Mouse (Mus musculus): ENCODE data around the gene Cend1.
A peak's percentile ranks its signal among the peaks of the same experiment; 100 is the strongest.
"Not testable (repeated sequence)": the region's sequence is repeated elsewhere in the genome, so short reads cannot be mapped to it uniquely, and the experiment has no call there.

Cend1 gene

DNA sequence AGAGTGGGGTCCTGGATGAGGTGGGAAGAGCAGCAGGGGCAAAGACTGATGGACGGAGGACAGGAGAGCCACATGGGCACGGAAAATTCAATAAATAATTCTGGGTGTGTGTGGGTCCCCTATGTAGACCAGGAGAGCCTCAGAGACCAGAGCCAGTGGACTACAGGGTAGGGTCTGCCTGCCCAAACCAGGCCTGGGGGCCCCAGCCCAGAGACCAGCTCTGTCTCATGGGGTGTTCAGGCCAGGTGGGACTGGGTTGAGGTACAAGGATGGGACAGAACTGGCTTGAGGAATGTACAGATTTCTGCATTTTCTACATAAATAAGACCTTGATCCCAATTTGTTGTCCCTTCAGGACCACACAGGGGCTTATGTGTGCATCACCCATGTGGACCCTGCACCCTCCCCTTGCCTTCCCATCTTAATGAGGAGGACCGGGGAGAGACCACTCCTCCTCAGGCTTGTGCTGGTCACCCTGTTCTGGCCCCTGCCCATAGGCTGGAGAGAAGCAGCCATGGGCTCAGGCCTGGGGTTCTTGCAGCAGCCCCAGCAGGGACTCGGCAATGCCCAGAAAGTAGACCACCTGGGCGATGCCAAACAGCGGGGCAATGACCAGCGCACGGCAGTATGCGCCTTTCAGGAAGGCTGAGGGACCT is 1.4 kb upstream of the Cend1 start:
- DNase-seq (ENCODE audit: low read depth, low spot score) = no peak

DNA sequence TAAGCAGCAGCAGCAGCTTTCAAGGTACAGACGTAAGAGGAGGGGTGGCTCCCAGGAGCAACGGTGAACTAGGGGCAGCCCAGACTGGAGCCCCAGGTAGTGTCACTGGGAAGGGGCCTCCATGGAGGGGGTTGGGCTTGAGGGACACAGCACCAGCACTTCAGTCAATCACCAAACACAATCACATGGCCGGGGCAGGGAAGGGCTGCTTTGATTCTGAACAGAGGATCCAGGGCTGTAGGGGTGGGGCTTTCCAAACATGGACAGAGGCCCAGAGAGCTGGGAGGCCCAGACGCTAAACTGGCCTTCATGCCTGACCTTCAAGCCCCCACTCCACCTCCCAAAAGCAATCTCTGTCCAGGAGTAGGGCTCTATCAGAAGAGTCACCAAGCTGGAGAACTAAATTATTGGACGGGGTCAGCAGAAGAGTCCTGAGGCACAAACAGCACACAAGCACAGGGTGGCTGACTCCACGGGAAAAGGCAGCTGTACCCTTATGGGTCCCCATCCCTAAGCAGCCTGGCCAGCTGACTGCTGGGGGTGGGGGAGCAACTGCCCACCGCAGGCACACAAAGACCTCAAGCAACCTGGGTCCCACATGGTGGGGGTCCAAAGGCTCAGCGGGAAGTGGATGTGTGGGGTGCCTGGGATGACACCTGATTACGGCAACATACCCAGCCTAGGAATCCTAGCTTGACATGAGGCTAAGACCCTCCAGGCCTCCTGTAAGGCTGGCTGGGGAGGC is 721 bp upstream of the Cend1 start:
- no peak for DNase-seq (ENCODE audit: low read depth, low spot score)

DNA sequence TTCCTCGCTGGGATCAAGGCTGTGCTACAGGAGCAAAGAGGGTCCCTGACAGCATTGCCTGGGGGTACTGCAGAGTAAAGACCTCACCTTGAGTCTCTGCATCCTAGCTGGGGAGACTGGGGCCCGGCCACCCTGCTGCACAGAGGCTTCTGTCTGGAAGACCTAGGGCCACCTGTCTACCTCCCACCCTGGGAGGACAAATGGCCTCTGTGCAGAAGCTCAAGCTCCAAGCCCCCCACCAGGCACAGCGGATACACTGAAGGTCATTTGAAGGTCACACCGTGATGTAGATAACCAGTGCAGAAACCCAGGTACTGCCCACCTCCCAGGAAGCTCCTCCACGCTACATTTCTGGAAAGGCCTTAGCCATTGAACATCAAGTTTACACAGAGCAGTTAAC is 590 bp downstream of the Cend1 start:
- DNase-seq (ENCODE audit: low read depth, low spot score) = no peak

DNA sequence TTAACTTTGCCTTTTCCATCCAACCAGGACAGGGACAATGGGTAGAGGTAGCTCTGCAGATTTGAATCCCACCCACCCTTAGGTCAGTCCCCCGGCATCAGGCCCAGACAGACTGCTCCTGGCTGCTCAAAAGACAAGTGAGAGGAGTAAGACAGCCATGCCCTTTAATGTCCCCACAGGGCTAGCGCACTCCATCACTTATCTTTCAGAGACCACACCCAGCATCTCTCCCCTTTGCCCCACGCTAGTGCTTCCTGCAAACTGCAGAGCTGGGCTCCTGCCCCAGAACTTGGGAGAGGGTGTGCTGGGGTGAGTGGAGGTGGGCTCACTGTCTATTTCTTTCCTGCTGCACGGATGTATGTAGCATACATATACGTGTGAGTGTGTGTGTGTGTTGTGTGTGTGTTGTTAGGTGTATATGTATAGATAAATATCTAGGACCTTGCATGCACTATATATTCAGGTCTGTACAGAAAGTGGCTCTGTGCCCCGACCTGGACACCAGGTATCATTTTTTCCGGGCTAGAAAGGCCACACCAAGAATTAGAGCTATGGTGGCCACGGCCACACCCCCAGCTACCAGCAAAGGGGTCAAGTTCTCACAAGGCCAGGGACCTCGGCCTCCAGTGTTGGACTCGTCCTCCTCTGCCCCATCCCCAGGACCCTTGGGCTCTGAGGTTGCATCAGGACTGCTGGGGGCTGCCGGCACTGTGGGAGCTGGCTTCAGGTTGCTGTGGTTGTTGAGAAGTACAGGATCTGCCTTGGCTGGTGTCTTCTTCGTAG is 2.2 kb downstream of the Cend1 start:
- no peak for DNase-seq (ENCODE audit: low read depth, low spot score)

DNA sequence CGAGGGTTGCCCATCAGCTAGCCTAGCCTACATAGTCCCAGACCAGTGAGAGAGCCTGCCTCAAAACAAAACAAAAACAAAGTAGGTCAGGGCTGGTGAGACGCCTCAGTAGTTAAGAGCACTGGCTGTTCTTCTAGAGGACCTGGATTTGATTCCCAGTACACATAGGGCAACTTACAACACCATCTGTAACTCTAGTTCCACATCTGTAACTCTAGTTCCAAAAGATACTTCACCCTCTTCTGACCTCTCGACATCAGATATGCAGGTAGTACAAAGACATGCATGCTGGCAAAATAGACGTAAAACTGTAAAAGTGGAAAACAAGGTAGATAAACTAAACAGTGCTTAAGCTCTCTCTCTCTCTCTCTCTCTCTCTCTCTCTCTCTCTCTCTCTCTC is 5.5 kb downstream of the Cend1 start:
- no peak for DNase-seq (ENCODE audit: low read depth, low spot score)

DNA sequence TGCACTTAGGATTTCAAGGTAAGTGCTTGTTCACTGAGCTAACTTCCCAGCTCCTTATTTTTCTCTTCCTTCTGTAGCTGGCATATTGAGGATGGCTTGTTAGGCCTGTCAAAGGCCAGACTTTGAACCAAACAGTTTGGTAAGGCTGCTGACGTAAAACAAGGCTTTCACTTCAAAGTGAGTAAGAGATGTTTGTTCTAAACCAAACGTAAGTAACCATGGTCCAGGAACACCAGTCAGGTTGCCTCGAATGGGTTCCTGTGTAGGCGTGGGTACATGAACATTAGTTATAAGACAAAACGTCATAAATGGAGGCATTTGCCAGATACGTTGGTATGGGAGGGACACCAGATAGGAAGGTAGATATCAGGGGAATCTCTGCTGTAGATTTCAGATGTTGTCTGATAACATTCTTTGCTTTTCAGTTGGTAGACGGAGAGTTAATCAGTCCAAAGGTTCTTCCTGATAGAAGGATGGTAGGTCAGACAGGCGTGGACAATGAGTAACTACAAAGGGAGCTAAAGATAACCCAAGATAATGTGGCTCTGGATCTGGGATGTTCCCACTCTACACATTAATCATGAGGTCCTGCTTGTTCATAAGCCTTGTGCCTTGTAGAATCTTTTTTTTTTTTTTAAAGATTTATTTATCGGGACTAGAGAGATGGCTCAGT is 9.1 kb downstream of the Cend1 start:
- DNase-seq (ENCODE audit: low read depth, low spot score) = no peak

DNA sequence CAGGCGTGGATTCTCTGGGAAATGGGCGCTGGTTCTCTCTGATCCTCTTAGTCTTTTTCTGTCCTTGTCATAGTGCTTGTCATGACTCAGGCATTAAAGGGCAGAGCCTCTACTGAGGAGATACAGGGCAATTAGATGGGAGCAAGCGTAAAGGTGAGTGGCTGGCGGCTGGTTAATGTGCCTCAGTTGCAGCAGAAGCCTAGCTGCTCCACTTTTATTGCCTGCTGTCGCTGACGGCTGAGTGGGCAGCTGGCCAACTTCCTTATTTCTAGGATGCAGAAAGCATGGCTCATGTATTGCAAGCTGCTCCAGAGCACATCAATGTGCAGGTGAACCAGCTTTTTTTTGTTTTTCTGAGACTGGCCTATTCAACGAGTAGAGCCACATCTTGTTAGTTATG is 10.3 kb downstream of the Cend1 start:
- DNase-seq (ENCODE audit: low read depth, low spot score) = no peak

DNA sequence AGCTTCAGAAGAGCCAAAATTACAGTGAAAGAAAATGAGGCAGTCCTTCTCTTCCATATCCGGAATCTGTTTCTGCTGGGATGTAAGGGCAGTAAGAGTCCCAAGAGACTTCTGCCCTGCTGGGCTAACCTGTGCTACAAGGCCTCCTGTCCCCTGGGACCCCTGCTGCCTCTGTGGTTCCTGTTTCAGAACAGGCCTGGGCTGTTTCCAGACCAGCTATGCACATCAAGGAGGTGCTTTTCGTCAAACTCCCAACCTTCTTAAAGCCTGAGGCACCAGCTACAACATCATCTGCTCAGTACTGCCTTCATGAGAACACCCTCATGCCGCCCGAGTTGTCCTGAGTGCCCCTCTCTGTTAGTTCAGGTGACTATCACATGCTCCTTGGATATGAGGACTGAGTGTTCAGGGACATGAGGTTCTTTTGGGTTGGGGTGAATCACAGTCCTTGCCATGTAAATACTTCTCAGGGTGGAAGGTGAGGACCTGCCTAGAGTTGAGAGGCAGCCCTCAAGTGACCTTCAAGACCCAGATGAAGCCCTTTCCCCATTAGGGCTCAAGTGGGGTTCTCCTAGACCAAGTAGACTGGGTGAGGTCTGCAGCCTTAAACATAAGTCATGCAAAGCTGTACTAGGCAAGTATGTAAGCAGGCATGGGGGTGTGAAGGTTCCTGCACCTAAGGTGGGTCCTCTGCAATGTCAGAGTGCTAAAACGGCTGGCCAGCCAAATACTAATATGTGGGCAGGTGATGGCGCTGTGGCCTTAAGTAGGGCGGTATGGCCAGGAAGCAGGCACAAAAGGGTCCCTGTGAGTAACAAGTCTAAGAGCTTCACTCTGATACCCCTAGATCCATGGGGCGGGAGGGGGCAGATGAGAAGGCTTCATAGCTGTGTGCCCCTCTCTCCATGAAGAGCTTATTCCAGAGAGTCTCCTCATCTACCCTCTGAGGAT is 11.3 kb downstream of the Cend1 start:
- no peak for DNase-seq (ENCODE audit: low read depth, low spot score)

DNA sequence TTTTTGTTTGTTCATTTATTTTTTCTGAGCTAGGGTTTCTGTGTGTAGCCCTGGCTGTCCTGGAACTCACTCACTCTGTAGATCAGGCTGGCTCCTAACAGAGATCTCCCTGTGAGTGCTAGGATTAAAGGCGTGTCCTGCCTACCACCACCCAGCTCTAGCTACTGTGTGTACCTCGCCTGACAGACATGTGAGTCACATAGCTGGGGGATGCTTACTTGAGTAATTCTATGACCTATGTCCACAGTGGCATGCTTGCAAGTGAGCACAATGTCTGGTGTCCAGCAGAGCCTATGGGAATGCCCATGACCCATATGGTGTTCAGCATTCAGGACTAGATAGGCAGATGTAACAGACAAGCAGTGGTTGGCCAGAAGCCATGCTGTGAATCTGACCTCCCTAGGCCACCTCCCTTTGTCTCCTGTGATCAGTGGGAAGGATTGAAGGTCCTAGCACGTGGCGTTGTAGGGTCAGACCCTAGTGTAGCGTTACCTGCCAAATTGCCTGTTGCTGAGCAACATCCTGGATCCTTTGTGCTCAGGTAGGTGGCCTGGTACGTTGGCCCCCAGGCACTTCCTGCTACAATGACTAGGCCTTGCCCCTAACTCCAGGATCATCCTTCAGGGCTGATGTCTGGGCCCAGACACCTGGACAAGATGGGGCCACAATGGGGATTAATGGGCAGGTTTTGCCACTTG is 13.0 kb downstream of the Cend1 start:
- no peak for DNase-seq (ENCODE audit: low read depth, low spot score)

DNA sequence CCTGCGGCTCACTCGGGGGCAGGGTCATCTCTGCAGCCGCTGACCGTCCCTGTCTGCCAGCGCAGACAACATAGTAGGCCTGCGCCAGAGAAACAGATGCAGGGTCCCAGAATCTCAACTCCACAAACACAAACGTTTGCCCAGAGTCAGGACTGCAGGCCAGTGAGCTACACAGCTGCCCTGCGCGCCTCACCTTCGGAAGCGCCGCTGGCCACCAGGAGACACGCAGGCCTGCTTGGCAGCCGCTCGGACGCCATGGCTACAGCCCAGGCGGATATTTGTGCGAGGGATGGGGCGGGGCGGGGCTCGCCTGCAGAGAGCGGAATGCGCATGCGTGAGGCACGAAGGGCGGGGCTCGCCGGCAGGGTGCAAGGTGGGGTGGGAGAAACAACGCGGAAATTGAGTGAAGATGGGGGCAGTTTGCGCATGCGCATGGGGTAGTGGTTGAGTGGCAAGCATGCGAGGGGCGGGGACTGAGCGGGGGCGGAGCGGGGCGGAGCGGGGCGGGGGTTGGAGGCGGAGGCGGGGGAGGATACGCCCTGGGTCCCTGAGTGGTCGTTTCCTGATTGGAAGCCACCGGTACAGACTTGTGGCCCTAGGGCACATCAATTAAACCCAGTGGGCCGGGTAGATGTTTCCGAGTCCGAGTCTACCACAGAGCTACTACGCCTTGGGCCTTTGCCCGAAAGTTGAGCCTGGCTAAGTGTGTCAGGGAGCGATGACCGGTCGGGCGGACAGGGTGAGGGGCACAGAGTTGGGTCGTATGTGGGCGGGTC is 15.3 kb downstream of the Cend1 start, which contains the start of gene Gatd1:
TSS of gene Gatd1 (minus strand) at position 328 of the 776 bp plus-strand sequence.
- DNase-seq (ENCODE audit: low read depth, low spot score) = peak; percentile 97

DNA sequence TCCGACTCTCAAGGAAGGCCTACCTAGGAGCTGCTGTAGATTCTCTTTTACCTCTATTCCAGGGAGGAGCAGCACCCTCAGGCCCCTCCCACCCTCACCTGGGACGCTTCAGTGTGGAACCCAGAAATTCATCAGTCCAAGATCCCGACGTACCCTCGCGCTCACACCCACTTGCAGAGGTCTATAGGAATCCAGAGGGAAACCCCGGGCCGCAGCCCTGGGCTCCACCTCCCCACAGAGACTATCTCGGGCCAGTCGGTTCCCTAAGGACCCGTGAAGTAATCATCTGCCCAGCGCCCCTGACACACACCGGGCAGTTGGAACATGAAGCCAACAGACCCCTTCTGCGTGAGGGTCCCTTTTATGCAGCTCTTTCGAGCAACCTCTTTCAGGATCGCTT is 16.0 kb downstream of the Cend1 start:
- DNase-seq (ENCODE audit: low read depth, low spot score) = no peak

DNA sequence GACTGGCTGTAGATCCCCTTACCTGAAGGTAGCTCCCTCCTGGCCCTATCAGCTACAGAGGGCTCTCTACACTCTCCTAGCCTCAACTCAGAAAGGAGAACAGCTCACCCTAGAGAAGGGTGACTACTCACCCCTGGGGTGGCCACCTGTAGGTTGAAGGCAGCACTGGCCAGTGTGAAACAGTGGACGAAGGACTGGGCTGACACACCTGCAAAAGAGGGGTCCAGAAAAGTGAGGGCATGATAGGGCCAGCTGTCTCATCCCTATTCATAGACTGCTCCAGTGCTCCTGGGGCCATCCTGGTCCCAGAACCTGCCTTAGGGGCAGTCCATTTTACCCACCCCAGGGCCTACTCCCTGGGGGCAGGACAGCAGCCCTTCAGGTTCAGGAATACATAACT is 17.6 kb downstream of the Cend1 start:
- DNase-seq (ENCODE audit: low read depth, low spot score) = no peak

DNA sequence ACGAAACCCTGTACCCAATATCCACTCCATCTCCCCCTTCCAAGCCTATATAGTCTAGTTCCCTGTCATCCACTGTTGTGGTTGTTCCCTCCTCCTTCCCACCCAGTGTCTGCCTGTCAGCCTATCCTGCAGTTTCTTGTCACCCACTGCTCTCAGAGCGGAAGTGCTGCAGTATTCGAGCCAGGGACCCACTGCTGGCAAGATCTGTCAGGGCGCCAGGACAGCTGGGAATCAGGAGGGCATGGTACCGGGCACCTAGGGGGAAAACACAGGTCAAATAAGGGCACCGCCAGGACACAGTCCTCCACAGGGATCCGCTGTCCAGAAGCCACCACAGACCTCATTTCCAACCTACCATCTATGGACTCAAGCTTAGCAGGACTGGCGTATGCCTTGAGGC is 18.7 kb downstream of the Cend1 start:
- no peak for DNase-seq (ENCODE audit: low read depth, low spot score)

DNA sequence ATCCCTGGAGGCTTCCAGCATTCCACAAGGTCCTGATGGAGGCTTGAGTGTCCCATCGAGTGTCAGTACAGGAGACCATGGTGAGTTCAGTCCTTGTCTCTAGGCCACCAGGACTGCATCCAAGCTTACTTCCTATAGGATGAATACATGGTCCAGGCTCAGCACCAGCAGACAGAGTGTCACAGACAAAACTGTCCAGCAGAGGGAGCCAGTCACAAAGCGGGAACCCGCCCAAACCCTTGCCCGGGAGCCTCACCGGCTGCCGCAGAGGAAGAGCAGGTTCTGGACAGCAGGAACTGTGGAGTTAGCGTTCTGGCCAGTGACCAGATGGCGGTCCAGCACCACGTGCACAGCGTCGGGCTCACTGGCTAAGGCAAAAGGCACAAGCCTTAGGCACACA is 20.5 kb downstream of the Cend1 start:
- no peak for DNase-seq (ENCODE audit: low read depth, low spot score)

DNA sequence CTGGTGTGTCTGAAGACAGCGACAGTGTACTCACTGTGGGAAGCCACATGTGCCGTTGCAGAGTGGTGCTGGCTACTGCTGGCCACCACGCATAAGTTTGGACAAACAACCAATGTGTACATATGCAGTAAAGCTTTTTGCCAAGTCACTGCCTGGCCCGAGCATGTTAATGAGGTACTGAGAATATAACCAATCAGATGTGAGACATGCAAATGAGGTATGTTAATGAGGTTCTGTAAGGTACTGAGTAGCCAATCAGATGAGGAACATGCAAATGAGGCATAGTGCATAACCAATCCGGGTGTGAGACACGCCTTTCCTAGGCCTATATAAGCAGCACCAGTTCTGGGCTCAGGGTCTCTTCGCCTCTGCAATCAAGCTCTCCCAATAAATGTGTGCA is 21.6 kb downstream of the Cend1 start:
- not testable (repeated sequence) for DNase-seq (ENCODE audit: low read depth, low spot score)

DNA sequence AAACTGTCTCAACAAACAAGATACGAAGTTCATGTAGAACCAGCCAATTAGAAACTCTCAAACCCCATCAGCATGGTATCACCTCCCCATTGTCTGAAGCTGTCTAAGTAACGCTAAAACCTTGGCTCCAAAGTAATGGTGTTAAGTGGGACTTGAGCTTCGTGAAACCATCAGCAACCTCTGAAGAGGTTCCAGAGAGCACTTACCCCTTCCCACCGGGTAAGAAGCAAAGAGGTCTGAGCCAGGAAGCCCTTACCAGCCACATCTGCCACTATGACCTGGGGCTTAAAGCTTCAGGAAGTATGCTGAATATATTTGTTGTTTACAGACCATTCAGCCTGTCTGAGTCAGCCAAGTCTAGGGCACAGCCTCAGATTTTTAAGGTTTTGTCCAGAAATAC is 23.8 kb downstream of the Cend1 start:
- no peak for DNase-seq (ENCODE audit: low read depth, low spot score)

DNA sequence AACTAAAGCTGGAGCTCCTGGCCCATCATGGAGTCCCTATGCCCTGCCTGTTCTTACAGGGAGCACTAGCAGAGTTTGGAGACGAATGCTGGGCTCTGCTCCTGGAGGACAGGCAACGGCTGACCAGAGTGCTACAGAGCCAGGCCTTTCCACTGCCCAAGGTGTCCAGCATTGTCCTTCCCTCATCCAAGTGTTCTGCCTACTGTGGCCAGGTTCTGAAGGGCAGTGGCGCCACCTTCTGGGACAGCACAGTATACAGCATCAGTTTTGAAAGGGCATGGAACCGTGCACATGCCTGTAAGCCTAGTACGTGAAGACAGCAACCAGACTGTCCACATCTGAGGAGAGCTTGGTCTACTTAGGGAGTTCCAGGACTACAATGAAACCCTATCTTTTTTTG is 26.0 kb downstream of the Cend1 start:
- DNase-seq (ENCODE audit: low read depth, low spot score) = no peak

DNA sequence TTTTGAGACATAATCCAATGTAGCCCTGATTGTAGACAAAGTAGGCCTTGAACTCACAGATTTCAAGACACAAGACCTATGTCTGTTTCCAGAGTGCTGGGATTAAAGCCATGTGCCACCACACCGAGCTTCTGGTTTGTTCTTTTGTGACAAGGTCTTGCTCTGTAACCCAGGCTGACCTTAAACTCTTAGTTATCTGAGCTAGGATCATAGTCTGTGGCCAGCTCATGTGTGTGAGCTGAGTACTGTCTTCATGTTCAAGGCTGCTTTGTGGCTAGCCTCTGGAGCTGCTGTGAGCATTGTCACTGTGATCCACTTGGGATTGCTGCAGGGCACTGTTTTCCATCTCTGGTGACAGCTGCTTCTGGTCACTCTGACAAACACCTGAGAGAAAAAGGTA is 33.9 kb downstream of the Cend1 start:
- DNase-seq (ENCODE audit: low read depth, low spot score) = no peak

DNA sequence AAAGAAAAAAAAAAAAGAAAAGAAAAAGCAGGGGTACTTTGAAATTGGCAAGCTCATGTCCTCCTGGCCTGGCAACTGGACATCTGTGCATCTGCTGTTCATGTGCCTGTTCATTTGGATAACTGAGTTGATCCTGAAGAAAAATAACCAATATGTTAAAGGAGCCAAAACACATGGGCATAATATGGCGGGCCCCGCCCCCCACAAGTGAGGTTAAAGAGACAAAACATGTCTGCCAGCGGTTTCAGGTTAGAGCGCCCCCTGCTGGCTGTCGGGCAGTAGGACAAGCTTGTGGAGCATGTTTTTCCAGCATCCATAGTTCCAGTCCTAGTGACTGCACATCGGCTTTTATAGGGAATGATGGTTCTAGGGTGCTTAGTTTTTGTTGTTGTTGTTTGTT is 34.5 kb downstream of the Cend1 start:
- DNase-seq (ENCODE audit: low read depth, low spot score) = no peak

DNA sequence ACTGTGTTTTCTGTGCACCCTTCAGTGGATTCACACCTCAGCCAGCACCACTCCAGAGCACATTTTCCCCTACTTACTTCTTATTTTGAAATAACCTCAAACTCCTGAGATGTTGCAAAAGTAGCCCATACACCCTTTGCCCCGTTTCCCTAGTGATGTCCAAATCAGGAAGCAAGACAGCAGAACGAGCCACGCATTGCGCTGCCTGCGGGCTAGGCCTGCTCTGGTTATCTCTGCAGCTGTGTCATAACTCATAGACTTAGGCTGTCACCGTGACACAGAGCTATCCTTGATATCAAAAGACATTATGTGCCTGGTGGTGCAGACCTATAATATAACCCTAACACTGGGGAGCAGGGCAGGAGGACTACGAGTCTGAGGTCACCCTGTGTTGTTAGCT is 35.1 kb downstream of the Cend1 start:
- DNase-seq (ENCODE audit: low read depth, low spot score) = no peak
